Mouse (Mus musculus) gastrocnemius, postnatal 14 days (tissue): ENCODE measurements around the gene Pcdh9. TPM values are rescaled to one million over a fixed set of nuclear protein-coding genes. Genes with fewer than 3 reads are reported as not detected.

ENCODE experiments used
- DNase-seq: peaks from one replicate; pipeline ENCODE4 v3.0.0; 2021; ENCODE audit warnings: mixed read lengths
- intact Hi-C: fragments of 180-260 bp; cut with DNase I; formaldehyde crosslinking; loops from one replicate; pipeline ENCODE4 v1.15.1; 2025; ENCODE audit warnings: low total_unique reads
- total RNA-seq, 2 experiments: library from RNA; stranded (reverse); gene quantifications; 2 replicates each; pipeline ENCODE4 v1.2.3; 2021

The Pcdh9 gene
- total RNA-seq, 2 experiments from 2014 or later: 0.84 to 2.1 TPM

DNA sequence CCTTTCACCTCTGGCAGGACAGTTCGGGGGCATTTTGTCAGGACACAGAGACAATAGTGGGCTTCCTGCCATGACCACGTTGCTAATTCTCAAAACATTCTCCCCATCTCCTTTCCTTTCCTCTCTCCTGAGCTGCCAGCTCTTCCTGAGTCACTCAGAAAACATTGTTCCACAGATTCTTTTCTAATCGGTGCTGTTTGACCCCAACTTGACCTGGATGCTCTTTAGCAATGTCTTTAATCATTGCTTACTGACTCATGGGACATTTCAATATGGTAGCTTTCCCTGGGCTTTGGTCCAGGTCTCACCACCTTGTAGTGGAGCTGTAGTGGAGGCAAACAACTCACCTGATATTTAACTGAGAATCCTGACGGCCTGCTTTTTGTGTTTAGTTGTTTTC lies 820.3 kb downstream of the Pcdh9 start:
- no peak for DNase-seq
- intact Hi-C loops: no loop called here

DNA sequence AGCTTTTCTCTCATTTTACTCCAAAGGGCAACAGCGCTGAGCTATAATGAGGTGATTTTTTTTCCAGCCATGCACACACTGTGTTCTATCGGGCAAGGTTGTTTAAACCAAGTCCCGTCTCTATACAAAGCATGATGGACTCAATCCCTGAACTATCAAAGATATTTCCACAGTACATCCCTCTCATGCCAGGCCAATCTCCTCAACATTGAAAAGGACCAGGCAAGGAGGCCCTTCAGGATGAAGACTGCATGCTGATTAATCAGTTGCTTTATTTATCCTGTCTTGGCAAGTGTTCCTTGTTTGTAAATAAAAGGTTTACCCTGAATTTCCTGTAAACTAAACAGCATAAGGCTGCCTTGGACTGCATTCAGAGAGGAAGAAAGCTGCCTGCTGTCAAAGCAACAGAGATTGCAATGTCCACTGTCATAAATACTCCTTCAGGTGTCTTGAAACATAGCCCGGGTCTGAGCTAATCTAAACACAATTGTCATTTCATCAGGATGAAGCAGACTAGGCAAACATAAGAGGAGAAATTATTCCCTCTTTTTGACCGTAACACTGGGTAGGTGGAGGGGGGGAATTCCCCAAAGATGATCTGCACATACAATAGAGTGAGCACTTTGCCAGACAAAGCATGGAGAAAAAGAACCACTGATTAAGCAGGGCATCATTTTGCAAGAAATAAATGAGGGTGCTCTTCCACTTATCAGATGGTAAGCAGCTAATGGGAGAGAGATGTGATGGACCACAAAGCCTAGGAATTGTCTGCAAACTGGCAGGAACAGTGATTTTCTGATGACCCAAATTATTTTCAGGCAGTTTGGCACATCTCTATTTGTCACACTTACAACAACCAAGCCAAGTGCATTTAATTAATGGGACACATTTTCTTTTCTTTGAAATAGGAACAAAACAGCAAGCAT lies 822.8 kb downstream of the Pcdh9 start:
- DNase-seq: no peak
- intact Hi-C loops: no loop called here

DNA sequence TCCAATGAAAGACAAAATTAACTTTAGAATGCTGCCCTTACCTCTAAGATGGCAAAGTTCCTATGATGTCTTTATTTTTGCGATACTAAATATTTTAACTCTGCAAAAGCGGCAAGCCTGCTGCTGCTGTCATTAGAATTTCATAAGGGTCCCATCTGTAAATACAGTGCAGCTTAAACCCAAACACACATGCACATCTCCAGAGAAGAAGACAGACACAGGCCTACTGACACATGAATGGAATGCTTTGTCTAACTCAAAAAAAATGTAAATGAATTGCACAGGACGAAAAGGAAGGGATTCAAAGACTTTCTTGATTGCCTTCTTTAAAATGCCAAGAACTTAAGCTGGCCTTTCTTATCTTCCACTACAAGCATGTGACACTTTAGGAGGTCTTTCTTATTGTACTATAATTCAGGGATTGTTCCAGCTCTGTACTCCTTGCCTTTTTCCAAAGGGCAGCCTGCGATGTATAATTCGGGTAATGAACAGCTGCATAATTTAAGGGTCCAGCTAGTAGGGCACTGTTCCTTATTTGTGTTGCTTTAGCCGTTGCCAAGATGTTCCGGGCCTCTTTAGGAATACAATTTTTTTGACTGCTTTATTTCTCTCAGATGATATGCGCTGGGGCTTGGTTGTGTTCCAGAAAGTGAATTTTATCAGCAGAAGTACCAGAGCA lies 823.6 kb downstream of the Pcdh9 start:
- DNase-seq: no peak
- intact Hi-C loops: no loop called here

DNA sequence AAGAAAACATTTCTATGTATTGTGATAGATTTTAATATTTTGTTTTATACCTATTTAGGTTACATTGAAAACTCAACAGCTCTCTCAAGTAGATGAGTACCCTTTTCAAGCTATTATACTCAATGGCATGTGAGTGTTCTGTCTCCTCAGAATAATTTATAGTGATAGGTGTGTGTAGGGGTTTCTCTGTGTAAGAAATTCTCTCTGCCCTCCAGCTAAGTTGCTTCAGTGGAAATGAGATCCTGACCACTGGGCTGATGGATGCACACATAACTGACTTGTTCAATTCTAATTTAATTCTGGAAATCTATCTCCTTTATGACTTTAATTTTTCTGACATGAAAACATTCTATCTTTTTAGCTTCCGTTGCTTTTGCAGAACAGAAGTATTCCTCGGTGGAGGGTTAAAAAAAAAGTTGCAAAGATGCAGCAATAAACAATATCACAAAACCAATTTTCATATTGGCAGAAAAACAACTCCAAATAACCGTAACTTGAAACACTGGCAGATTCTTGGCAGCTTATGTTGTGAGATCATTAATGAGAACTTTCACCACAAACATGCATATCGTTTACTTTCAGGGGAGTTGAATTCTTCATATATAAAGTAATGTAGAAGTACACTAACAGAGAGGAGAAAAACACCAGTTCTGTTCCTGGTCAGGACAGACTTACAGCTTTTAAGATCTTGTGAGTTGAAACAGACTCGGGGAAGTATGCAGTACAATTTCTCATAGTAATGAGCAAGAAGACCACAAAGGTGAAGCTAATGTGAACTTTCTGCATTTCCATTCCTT lies 828.5 kb downstream of the Pcdh9 start:
- intact Hi-C loops: no loop called here
- DNase-seq: no peak

DNA sequence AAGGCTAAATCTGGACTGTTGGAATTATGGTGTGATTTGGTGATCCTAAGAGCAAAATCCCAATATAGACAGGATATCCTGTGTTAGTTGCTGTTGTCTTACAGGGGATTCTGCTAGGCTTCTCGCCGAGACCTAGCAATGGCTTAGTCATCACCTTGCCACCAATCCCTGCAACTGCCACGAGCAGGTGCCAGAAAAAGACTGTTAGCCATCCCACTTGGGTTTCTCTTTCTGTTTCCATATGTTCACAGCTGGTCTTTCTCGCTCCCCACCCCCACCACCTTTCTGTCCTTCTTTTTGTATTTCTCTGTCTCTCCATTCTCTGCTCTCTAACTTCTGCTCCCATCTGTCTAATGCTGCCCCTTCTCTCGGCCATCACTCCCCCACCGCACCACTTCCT lies 831.7 kb downstream of the Pcdh9 start:
- intact Hi-C loops: no loop called here
- DNase-seq: no peak

DNA sequence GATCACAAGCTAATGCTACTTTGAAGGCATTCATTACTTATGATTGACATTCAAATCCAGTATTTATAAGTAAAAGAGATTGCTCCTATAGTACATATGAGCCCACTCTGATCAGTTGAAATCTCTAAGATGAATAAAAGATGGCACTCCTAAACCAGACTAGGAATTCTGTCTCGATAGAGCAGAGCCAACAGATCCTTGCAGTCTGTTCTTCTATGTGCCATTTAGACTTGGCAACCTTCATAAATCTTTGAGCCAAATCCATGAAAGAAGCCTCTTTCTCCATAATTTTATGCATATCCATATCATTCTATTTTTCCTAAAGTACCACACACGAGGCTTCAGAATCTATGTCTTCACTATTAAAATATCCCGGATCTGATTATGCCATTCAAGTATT lies 834.5 kb downstream of the Pcdh9 start:
- intact Hi-C loops: no loop called here
- DNase-seq: no peak

DNA sequence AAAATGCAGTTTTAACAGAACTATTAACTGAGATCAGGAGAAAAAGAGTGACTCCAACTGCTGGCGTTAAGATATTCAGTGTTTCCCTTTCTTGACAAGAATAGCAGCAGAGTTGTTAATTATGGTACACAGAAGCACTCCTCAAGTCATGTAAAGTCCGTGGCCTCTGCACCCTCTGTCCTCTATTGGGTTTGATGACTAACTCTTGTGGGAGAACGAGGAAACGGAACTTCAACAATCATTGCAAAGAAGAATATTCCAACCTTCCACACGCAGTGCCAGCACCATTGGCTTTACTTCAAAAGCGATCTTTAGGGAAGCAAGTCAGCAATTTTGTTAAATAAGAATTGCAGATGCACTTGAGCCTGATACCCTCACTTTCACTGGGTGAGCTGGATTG lies 849.9 kb downstream of the Pcdh9 start:
- intact Hi-C loops: no loop called here
- no peak for DNase-seq

DNA sequence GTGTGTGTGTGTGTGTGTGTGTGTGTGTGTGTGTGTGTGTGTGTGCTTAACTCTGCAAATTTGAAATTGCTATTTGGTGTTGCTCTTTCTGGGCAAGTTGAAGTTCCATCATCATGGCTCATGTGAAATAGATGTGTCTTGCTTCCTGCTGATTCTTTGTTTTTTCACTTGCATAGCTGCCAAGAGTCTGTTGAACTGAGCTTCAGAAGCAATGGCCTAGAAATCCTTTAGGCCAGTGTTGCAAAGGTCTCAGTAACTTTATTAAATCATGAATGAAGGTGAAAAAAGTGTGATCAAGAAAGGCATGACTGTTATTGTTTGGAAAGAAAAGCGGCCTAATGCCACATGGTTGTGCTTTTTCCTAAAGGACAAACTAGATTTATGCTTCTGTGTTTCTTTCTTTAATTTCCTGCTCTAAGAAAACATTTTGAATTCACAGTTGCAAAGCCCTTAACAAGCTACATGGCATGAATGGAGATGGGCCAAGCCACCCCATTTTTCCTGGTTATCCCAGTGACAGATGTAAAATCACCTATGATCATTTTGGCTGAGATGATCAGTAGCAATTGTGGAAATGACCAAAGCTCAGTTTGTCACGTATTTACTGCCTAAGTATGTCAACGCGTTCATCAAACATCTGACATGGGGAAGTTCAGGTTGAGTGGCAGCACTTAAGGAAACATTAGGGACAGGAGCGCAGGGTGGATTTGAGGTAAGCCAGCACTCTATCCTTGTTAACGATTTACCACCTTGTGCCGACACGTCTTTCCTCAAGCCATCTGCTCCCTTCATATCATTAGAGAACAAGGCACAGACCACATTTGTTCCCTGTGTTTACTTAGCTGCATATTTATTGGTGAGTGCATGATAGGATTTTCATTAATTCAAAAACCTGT lies 850.9 kb downstream of the Pcdh9 start:
- no peak for DNase-seq
- intact Hi-C loops: no loop called here

DNA sequence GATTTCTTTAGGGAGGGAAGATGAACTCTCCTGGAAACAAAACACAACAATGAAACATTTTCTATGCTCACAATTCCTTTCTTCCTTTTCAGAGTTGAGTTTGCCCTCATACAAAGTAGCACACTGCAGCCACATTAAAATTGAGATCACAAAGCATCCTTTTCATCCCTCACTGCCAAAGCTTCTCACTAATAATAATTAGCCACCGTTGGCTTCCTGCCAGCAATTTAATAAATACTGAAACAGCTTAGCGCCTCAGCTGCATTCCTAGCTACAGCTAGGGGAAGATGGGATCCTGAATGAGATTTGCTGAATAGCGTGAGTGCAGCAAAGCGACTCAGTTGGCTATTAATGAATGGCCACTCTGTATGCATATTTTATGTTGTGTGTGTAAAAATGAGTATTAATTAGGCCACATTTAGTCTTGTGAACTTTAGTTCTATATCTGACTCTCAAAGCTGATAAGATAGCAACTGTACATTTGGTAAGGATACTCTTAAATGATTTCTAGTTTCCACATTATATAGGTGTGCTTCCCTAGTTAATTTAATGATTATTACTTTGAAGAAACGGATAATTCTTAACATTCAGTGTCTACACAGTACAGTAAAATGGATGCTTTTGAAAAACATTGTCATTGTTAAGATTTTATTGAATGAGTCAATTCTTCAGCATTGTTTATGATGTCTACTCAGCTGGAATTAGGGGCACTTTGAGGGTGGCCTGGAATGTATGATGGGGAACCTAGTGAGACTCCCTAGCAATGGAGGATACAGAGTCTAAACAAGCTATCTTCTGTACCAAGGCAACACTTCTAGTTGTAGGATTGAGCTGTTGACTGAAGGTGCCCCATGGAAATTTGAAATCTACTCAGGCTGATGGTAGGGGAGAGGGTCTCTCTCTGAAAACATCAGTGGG lies 881.1 kb downstream of the Pcdh9 start:
- intact Hi-C loops: no loop called here
- no peak for DNase-seq
